Mouse (Mus musculus): Measurements from ENCODE around the gene Zc3h12b. TPM values are rescaled to one million over a fixed set of nuclear protein-coding genes. Genes with fewer than 3 reads are reported as not detected.

Gene Zc3h12b
- 1 to 10 TPM in 1 of 2 experiments, under 1 TPM in 1; 0.77 to 2.0 TPM for polyA plus RNA-seq (2017; shearing (Covaris generic))

GRCm38 (mm10) chrX:95711227-95712111 is at the start of gene Zc3h12b:
Zc3h12b (plus strand) TSS chrX:95711678.

GRCm38 (mm10) chrX:95956497-95957293 is 245.2 kb downstream of the Zc3h12b start, which contains the start of gene Las1l:
Las1l (minus strand) TSS chrX:95956962.

Other genes starting within 250 kb of the Zc3h12b start
- not detected for gene Asb12, start 153.7 kb upstream of the Zc3h12b start, polyA plus RNA-seq (2017; shearing (Covaris generic))
- gene Pfn5, start 153.6 kb upstream of the Zc3h12b start, polyA plus RNA-seq (2017; shearing (Covaris generic)): not detected
- gene Zc4h2, start 53.2 kb upstream of the Zc3h12b start, polyA plus RNA-seq (2017; shearing (Covaris generic)): 1 to 10 TPM; 5.8 to 5.9 TPM
- gene Las1l, start 245.3 kb downstream of the Zc3h12b start, polyA plus RNA-seq (2017; shearing (Covaris generic)): 100 to 1,000 TPM in 1 of 2 experiments, 10 to 100 TPM in 1; 68.8 to 104 TPM

Data from inflammation-experienced regulatory T-cells (primary cell).